Mouse (Mus musculus) ES-CJ7 (cell line): Measurements from ENCODE around the gene Sec22a.

Experiments used
- DNase-seq: peaks from one replicate; pipeline ENCODE4 v3.0.0; 2011; ENCODE audit warnings: low read depth, low spot score

Gene Sec22a

GRCm38 (mm10) chr16:35310551-35311110 lies 53.1 kb downstream of the Sec22a start:
- DNase-seq, result no peak

GRCm38 (mm10) chr16:35309634-35310033 lies 54.1 kb downstream of the Sec22a start:
- DNase-seq, result no peak

- DNase-seq, result no peak
Observed at GRCm38 (mm10) chr16:35308486-35309143, 55.1 kb downstream of the Sec22a start.

GRCm38 (mm10) chr16:35308016-35308415 lies 55.7 kb downstream of the Sec22a start:
- no peak for DNase-seq

- no peak for DNase-seq
Observed at GRCm38 (mm10) chr16:35307331-35307730, 56.4 kb downstream of the Sec22a start.

GRCm38 (mm10) chr16:35306631-35307030 lies 57.1 kb downstream of the Sec22a start:
- DNase-seq, result no peak

GRCm38 (mm10) chr16:35305226-35305625 lies 58.5 kb downstream of the Sec22a start:
- DNase-seq, result no peak

- DNase-seq, result no peak
Observed at GRCm38 (mm10) chr16:35304416-35304815, 59.3 kb downstream of the Sec22a start.

- DNase-seq, result no peak
Observed at GRCm38 (mm10) chr16:35303721-35304120, 60.0 kb downstream of the Sec22a start.

GRCm38 (mm10) chr16:35302441-35303280 lies 61.1 kb downstream of the Sec22a start:
- DNase-seq, result peak; percentile 44

GRCm38 (mm10) chr16:35300156-35300555 lies 63.6 kb downstream of the Sec22a start:
- DNase-seq, result no peak

- DNase-seq, result no peak
Observed at GRCm38 (mm10) chr16:35297786-35298185, 65.9 kb downstream of the Sec22a start.

- DNase-seq, result no peak
Observed at GRCm38 (mm10) chr16:35287244-35287643, 76.5 kb downstream of the Sec22a start.

GRCm38 (mm10) chr16:35285821-35286220 lies 77.9 kb downstream of the Sec22a start:
- no peak for DNase-seq

- DNase-seq, result no peak
Observed at GRCm38 (mm10) chr16:35282456-35282855, 81.3 kb downstream of the Sec22a start.

GRCm38 (mm10) chr16:35278166-35278565 lies 85.6 kb downstream of the Sec22a start:
- no peak for DNase-seq

- no peak for DNase-seq
Observed at GRCm38 (mm10) chr16:35272417-35272816, 91.3 kb downstream of the Sec22a start.

- peak; percentile 47 for DNase-seq
Observed at GRCm38 (mm10) chr16:35271572-35271971, 92.1 kb downstream of the Sec22a start.

- no peak for DNase-seq
Observed at GRCm38 (mm10) chr16:35270945-35271344, 92.8 kb downstream of the Sec22a start.

- DNase-seq, result peak; percentile 91
Observed at GRCm38 (mm10) chr16:35270353-35270934, 93.3 kb downstream of the Sec22a start.
